Mouse (Mus musculus): ENCODE results near the gene Pi4ka.
"Not testable (repeated sequence)": the region's sequence is repeated elsewhere in the genome, so short reads cannot be mapped to it uniquely, and the experiment has no call there.

The Pi4ka gene

GRCm38 (mm10) chr16:17233702-17234498, 172.2 kb downstream of the Pi4ka start:
- peak; percentile 59 for DNase-seq (ENCODE audit: low read depth, low spot score)

GRCm38 (mm10) chr16:17232794-17233701, 173.1 kb downstream of the Pi4ka start, which contains the start of gene Hic2:
Gene Hic2 (plus strand): TSS chr16:17233572.
- peak; percentile 96 for DNase-seq (ENCODE audit: low read depth, low spot score)

GRCm38 (mm10) chr16:17231523-17231922, 174.6 kb downstream of the Pi4ka start:
- DNase-seq (ENCODE audit: low read depth, low spot score), result not testable (repeated sequence)
